Mouse (Mus musculus) E14TG2a.4 (cell line): Measurements from ENCODE around the gene Pnliprp2.

Experiments used
- CTCF ChIP-seq: conservative IDR thresholded peaks from 2 replicates; pipeline ENCODE4 v1.5.1; 2014; ENCODE audit warnings: low read length
- NANOG ChIP-seq: IDR thresholded peaks from 2 replicates; pipeline ENCODE4 v1.6.1; 2014; ENCODE audit warnings: borderline replicate concordance, low read length, mixed read lengths
- POU5F1 ChIP-seq: IDR thresholded peaks from 2 replicates; pipeline ENCODE4 v1.6.1; 2014; ENCODE audit warnings: low read length, borderline replicate concordance

GRCm38 (mm10) chr19:58822454-58823200, 63.1 kb downstream of the Pnliprp2 start:
- no peak for TF ChIP-seq CTCF
- no peak for TF ChIP-seq NANOG
- TF ChIP-seq POU5F1, result no peak
